Mouse (Mus musculus) myocyte (in vitro differentiated cells): ENCODE measurements around the gene Nckap5l. TPM values are rescaled to one million over a fixed set of nuclear protein-coding genes. Genes with fewer than 3 reads are reported as not detected.

Experiments used
- H3K27me3 ChIP-seq: one replicate; pipeline ENCODE4 v1.6.1; 2011; ENCODE audit not compliant: control insufficient read depth, insufficient read depth, insufficient read length
- H3K36me3 ChIP-seq: one replicate; pipeline ENCODE4 v1.6.1; 2011; ENCODE audit not compliant: control insufficient read depth, insufficient read depth
- H3K4me2 ChIP-seq: one replicate; pipeline ENCODE4 v1.6.1; 2011; ENCODE audit warnings: low read depth, control low read depth
- H3K4me3 ChIP-seq: one replicate; pipeline ENCODE4 v1.5.1; 2011; ENCODE audit warnings: mild to moderate bottlenecking, control low read depth, moderate library complexity
- H3K79me2 ChIP-seq: one replicate; pipeline ENCODE4 v1.6.1; 2011; ENCODE audit not compliant: control insufficient read depth, insufficient read depth
- H3ac ChIP-seq: one replicate; pipeline ENCODE4 v1.6.1; 2011; ENCODE audit not compliant: control insufficient read depth, insufficient read length
- CEBPB ChIP-seq: IDR thresholded peaks from 2 replicates; pipeline ENCODE4 v1.6.1; 2011; ENCODE audit warnings: mild to moderate bottlenecking, moderate library complexity; ENCODE audit not compliant: poor library complexity, insufficient read depth, severe bottlenecking
- E2F4 ChIP-seq: IDR thresholded peaks from one replicate; pipeline ENCODE4 v1.6.1; 2011; ENCODE audit warnings: mild to moderate bottlenecking, control low read depth, moderate library complexity; ENCODE audit not compliant: insufficient read depth
- MAX ChIP-seq: IDR thresholded peaks from one replicate; pipeline ENCODE4 v1.6.1; 2011; ENCODE audit warnings: low read depth, mild to moderate bottlenecking, control low read depth
- MYOD1 ChIP-seq, 3 experiments: IDR thresholded peaks; one replicate each; pipeline ENCODE4 v1.6.1; 2011; ENCODE audit warnings: control low read depth in 2 of 3, low read depth in 2 of 3, mild to moderate bottlenecking in 2 of 3, moderate library complexity in 1 of 3; ENCODE audit not compliant: insufficient read length in 2 of 3, control insufficient read depth in 1 of 3
- MYOG ChIP-seq, 3 experiments: IDR thresholded peaks; one replicate each; pipeline ENCODE4 v1.6.1; 2011; ENCODE audit warnings: control low read depth in 2 of 3, low read depth in 2 of 3, mild to moderate bottlenecking in 2 of 3; ENCODE audit not compliant: insufficient read length in 2 of 3, control insufficient read depth in 1 of 3, insufficient read depth in 1 of 3
- POLR2A ChIP-seq: IDR thresholded peaks from one replicate; pipeline ENCODE4 v1.6.1; 2011; ENCODE audit warnings: low read depth, mild to moderate bottlenecking, control low read depth, moderate library complexity; ENCODE audit not compliant: insufficient read length
- POLR2AphosphoS2 ChIP-seq: IDR thresholded peaks from one replicate; pipeline ENCODE4 v1.6.1; 2011; ENCODE audit warnings: low read depth, control low read depth; ENCODE audit not compliant: insufficient read length
- REST ChIP-seq: IDR thresholded peaks from one replicate; pipeline ENCODE4 v1.6.1; 2011; ENCODE audit warnings: mild to moderate bottlenecking, control low read depth, moderate library complexity; ENCODE audit not compliant: insufficient read depth, insufficient read length
- SRF ChIP-seq: IDR thresholded peaks from one replicate; pipeline ENCODE4 v1.6.1; 2011; ENCODE audit warnings: low read depth; ENCODE audit not compliant: control insufficient read depth, insufficient read length
- TCF12 ChIP-seq: IDR thresholded peaks from one replicate; pipeline ENCODE4 v1.6.1; 2011; ENCODE audit warnings: mild to moderate bottlenecking, control low read depth; ENCODE audit not compliant: poor library complexity, insufficient read depth, severe bottlenecking
- TCF3 ChIP-seq: IDR thresholded peaks from one replicate; pipeline ENCODE4 v1.6.1; 2011; ENCODE audit warnings: low read depth, control low read depth; ENCODE audit not compliant: insufficient read length
- USF1 ChIP-seq: IDR thresholded peaks from one replicate; pipeline ENCODE4 v1.6.1; 2011; ENCODE audit warnings: low read depth, mild to moderate bottlenecking, control low read depth, moderate library complexity
- polyA plus RNA-seq: library from polyadenylated mRNA; unstranded; fragments of >200 nt; fragmentation: generic; extraction: Trizol; gene quantifications from one replicate; pipeline ENCODE4 v1.2.1, GENCODE M21; 2012; ENCODE audit warnings: missing spikeins

Nckap5l gene
- polyA plus RNA-seq, 1 experiment = 40.9 TPM

- TF ChIP-seq REST (no peak), E2F4 (no peak), MYOG (IDR thresholded peaks at IDR 0.05; ENCODE audit: control insufficient read depth in 1 of 3, insufficient read depth in 1 of 3, insufficient read length in 2 of 3, low read depth in 2 of 3) (no peak), TCF12 (no peak), MAX (no peak), POLR2AphosphoS2 (no peak), CEBPB (no peak), POLR2A (no peak), USF1 (no peak), TCF3 (no peak), MYOD1 (IDR thresholded peaks at IDR 0.05; ENCODE audit: control insufficient read depth in 1 of 3, insufficient read length in 2 of 3, low read depth in 2 of 3) (no peak), SRF (no peak)
- no peak overlapping the region for H3ac ChIP-seq
- H3K4me3 ChIP-seq = no peak overlapping the region
- no peaks in the 10 kb centered on the region for H3K36me3 ChIP-seq
- no peaks in the 10 kb centered on the region for H3K27me3 ChIP-seq
- H3K4me2 ChIP-seq = no peak overlapping the region
- H3K79me2 ChIP-seq = peaks cover 12% of the 10 kb centered on the region
Observed at GRCm38 (mm10) chr15:99470224-99470761, 12.7 kb upstream of the Nckap5l start.

- TF ChIP-seq POLR2A (no peak), E2F4 (no peak), POLR2AphosphoS2 (no peak), TCF12 (no peak), MYOG (IDR thresholded peaks at IDR 0.05; ENCODE audit: control insufficient read depth in 1 of 3, insufficient read depth in 1 of 3, insufficient read length in 2 of 3, low read depth in 2 of 3) (no peak), MAX (no peak), USF1 (no peak), MYOD1 (IDR thresholded peaks at IDR 0.05; ENCODE audit: control insufficient read depth in 1 of 3, insufficient read length in 2 of 3, low read depth in 2 of 3) (no peak), SRF (no peak), CEBPB (no peak), TCF3 (no peak), REST (no peak)
- no peak overlapping the region for H3ac ChIP-seq
- peaks cover 12% of the 10 kb centered on the region for H3K79me2 ChIP-seq
- H3K27me3 ChIP-seq = no peaks in the 10 kb centered on the region
- no peak overlapping the region for H3K4me2 ChIP-seq
- no peaks in the 10 kb centered on the region for H3K36me3 ChIP-seq
- no peak overlapping the region for H3K4me3 ChIP-seq
Observed at GRCm38 (mm10) chr15:99469736-99470135, 12.2 kb upstream of the Nckap5l start.

GRCm38 (mm10) chr15:99469067-99469466 is 11.5 kb upstream of the Nckap5l start:
- Histone ChIP-seq H3K79me2 (peaks cover 12% of the 10 kb centered on the region), H3K4me3 (no peak overlapping the region), H3K4me2 (no peak overlapping the region), H3ac (no peak overlapping the region), H3K27me3 (no peaks in the 10 kb centered on the region), H3K36me3 (no peaks in the 10 kb centered on the region)
- TF ChIP-seq POLR2AphosphoS2 = peak; percentile 24
- no peak for TF ChIP-seq REST
- no peak for TF ChIP-seq E2F4
- TF ChIP-seq POLR2A = peak; percentile 13
- no peak for TF ChIP-seq MYOG (IDR thresholded peaks at IDR 0.05; ENCODE audit: control insufficient read depth in 1 of 3, insufficient read depth in 1 of 3, insufficient read length in 2 of 3, low read depth in 2 of 3)
- no peak for TF ChIP-seq TCF3
- peak; percentile 87 for TF ChIP-seq MAX
- TF ChIP-seq CEBPB = no peak
- TF ChIP-seq SRF = no peak
- TF ChIP-seq TCF12 = peak; percentile 1
- peak; percentile 91 for TF ChIP-seq USF1
- peak in 2 of 3 experiments; percentile 40 to 42 for TF ChIP-seq MYOD1 (IDR thresholded peaks at IDR 0.05; ENCODE audit: control insufficient read depth in 1 of 3, insufficient read length in 2 of 3, low read depth in 2 of 3)

GRCm38 (mm10) chr15:99463194-99463593 is 5.6 kb upstream of the Nckap5l start:
- Histone ChIP-seq H3K79me2 (peaks cover 6% of the 10 kb centered on the region), H3K27me3 (no peaks in the 10 kb centered on the region), H3ac (no peak overlapping the region), H3K4me2 (no peak overlapping the region), H3K4me3 (no peak overlapping the region), H3K36me3 (peaks cover 3% of the 10 kb centered on the region)
- TF ChIP-seq POLR2A (no peak), REST (no peak), CEBPB (no peak), E2F4 (no peak), USF1 (no peak), POLR2AphosphoS2 (no peak), TCF3 (no peak), SRF (no peak), MYOD1 (IDR thresholded peaks at IDR 0.05; ENCODE audit: control insufficient read depth in 1 of 3, insufficient read length in 2 of 3, low read depth in 2 of 3) (no peak), MYOG (IDR thresholded peaks at IDR 0.05; ENCODE audit: control insufficient read depth in 1 of 3, insufficient read depth in 1 of 3, insufficient read length in 2 of 3, low read depth in 2 of 3) (no peak), TCF12 (no peak), MAX (no peak)
